Mouse (Mus musculus) midbrain, embryonic 12.5 days (tissue): Measurements from ENCODE around the gene Tcte1. TPM values are rescaled to one million over a fixed set of nuclear protein-coding genes. Genes with fewer than 3 reads are reported as not detected.

Experiments
- ATAC-seq: fragments of 200-750 bp; cut with Nextera tagmentation; 2 replicates; pipeline ENCODE4 v1.8.0; 2017; ENCODE audit warnings: low read depth, moderate TSS enrichment, moderate library complexity; ENCODE audit not compliant: low FRiP score
- H3K27ac ChIP-seq: fragments of 300-500 bp; sonication (generic); replicated peaks from 2 replicates; pipeline ENCODE4 v1.5.1; 2016; ENCODE audit warnings: mild to moderate bottlenecking
- H3K27me3 ChIP-seq: fragments of 300-500 bp; sonication (generic); 2 replicates; pipeline ENCODE4 v1.6.1; 2016; ENCODE audit warnings: mild to moderate bottlenecking
- H3K36me3 ChIP-seq: fragments of 300-500 bp; sonication (generic); 2 replicates; pipeline ENCODE4 v1.6.1; 2016
- H3K4me1 ChIP-seq: fragments of 300-500 bp; sonication (generic); 2 replicates; pipeline ENCODE4 v1.6.1; 2016
- H3K4me2 ChIP-seq: fragments of 300-500 bp; sonication (generic); replicated peaks from 2 replicates; pipeline ENCODE4 v1.6.1; 2016; ENCODE audit warnings: mild to moderate bottlenecking, moderate library complexity
- H3K4me3 ChIP-seq: fragments of 300-500 bp; sonication (generic); 2 replicates; pipeline ENCODE4 v1.5.1; 2016; ENCODE audit warnings: mild to moderate bottlenecking
- H3K9ac ChIP-seq: fragments of 300-500 bp; sonication (generic); replicated peaks from 2 replicates; pipeline ENCODE4 v1.6.1; 2016; ENCODE audit warnings: mild to moderate bottlenecking, moderate library complexity
- H3K9me3 ChIP-seq: fragments of 300-500 bp; sonication (generic); 2 replicates; pipeline ENCODE4 v1.6.1; 2016; ENCODE audit warnings: mild to moderate bottlenecking
- WGBS: fragments of 180-500 bp; shearing (Covaris S2); methylation state at CpG from one replicate; pipeline ENCODE4 v1.1.7; 2016; 5-methylcytosine and 5-hydroxymethylcytosine counted together
- polyA plus RNA-seq: library from polyadenylated mRNA; unstranded; fragments of >200 nt; fragmentation: Nextera tagmentation; extraction: Ambion mirVana; gene quantifications from 2 replicates; pipeline ENCODE4 v1.2.1, GENCODE M21; 2016

Gene Tcte1
- polyA plus RNA-seq, 1 experiment from 2014 or later: 1.8 TPM

GRCm38 (mm10) chr17:45572103-45573086 is 49.2 kb downstream of the Tcte1 start:
- peak overlapping the region; percentile 95 for H3K27ac ChIP-seq
- under 1% methylated on average over 57 of the region's 57 CpGs for WGBS
- peak overlapping the region; percentile 78 for H3K4me2 ChIP-seq
- H3K27me3 ChIP-seq: no peaks in the 10 kb centered on the region
- peak overlapping the region; percentile 99 for H3K4me3 ChIP-seq
- ATAC-seq: peak; percentile 61
- peaks cover 44% of the 10 kb centered on the region for H3K36me3 ChIP-seq
- no peaks in the 10 kb centered on the region for H3K9me3 ChIP-seq
- H3K9ac ChIP-seq: peak overlapping the region; percentile 99
- peaks cover 34% of the 10 kb centered on the region for H3K4me1 ChIP-seq

GRCm38 (mm10) chr17:45573087-45573779 is 50.0 kb downstream of the Tcte1 start, which contains the start of gene Hsp90ab1:
Gene Hsp90ab1 (minus strand): TSS chr17:45573271.
- H3K4me2 ChIP-seq: peak within 1 kb of the TSS; percentile 78
- peak within 1 kb of the TSS; percentile 95 for H3K27ac ChIP-seq
- H3K4me1 ChIP-seq: peaks cover 34% of the 10 kb centered on the region
- ATAC-seq: peak; percentile 86
- peak within 1 kb of the TSS; percentile 99 for H3K4me3 ChIP-seq
- under 1% methylated on average over 41 of the region's 41 CpGs for whole genome bisulfite sequencing
- H3K9me3 ChIP-seq: no peaks in the 10 kb centered on the region
- H3K27me3 ChIP-seq: no peaks in the 10 kb centered on the region
- H3K36me3 ChIP-seq: peaks cover 36% of the 10 kb centered on the region
- H3K9ac ChIP-seq: peak within 1 kb of the TSS; percentile 99

- WGBS: 0% methylated on average over 18 of the region's 18 CpGs
- no peaks in the 10 kb centered on the region for H3K9me3 ChIP-seq
- peaks cover 30% of the 10 kb centered on the region for H3K36me3 ChIP-seq
- H3K27me3 ChIP-seq: no peaks in the 10 kb centered on the region
- H3K4me3 ChIP-seq: peak overlapping the region; percentile 99
- H3K27ac ChIP-seq: peak overlapping the region; percentile 95
- peaks cover 29% of the 10 kb centered on the region for H3K4me1 ChIP-seq
- peak; percentile 59 for ATAC-seq
- H3K4me2 ChIP-seq: peak overlapping the region; percentile 78
- peak overlapping the region; percentile 99 for H3K9ac ChIP-seq
These were observed 50.5 kb downstream of the Tcte1 start for GRCm38 (mm10) chr17:45573780-45574123.

- peak overlapping the region; percentile 78 for H3K4me2 ChIP-seq
- peak; percentile 44 for ATAC-seq
- WGBS: 5% methylated on average over 17 of the region's 17 CpGs
These were observed 51.0 kb downstream of the Tcte1 start for GRCm38 (mm10) chr17:45574129-45574761.

GRCm38 (mm10) chr17:45575123-45575897 is 52.1 kb downstream of the Tcte1 start:
- Histone ChIP-seq H3K27me3 (no peaks in the 10 kb centered on the region), H3K27ac (peak overlapping the region; percentile 95; the same call in 1 of the 2 replicates), H3K9ac (peak overlapping the region; percentile 99; the same call in 1 of the 2 replicates), H3K4me3 (no peak overlapping the region), H3K36me3 (peaks cover 15% of the 10 kb centered on the region), H3K4me1 (peaks cover 25% of the 10 kb centered on the region), H3K9me3 (no peaks in the 10 kb centered on the region), H3K4me2 (no peak overlapping the region)
- ATAC-seq: no peak
- 94% methylated on average over 8 of the region's 8 CpGs for WGBS

More at GRCm38 (mm10) chr17:45574129-45574761, 51.0 kb downstream of the Tcte1 start:
- peaks cover 25% of the 10 kb centered on the region for H3K4me1 ChIP-seq
- peak overlapping the region; percentile 99 for H3K4me3 ChIP-seq
- no peaks in the 10 kb centered on the region for H3K27me3 ChIP-seq
- no peaks in the 10 kb centered on the region for H3K9me3 ChIP-seq
- H3K9ac ChIP-seq: peak overlapping the region; percentile 99
- peaks cover 25% of the 10 kb centered on the region for H3K36me3 ChIP-seq
- peak overlapping the region; percentile 95 for H3K27ac ChIP-seq

GRCm38 (mm10) chr17:45578242-45578641 is 55.0 kb downstream of the Tcte1 start:
- Histone ChIP-seq H3K27me3 (no peaks in the 10 kb centered on the region), H3K4me3 (no peak overlapping the region)
- 70% methylated on average over 5 of the region's 5 CpGs for WGBS

GRCm38 (mm10) chr17:45578843-45579242 is 55.6 kb downstream of the Tcte1 start:
- ATAC-seq: no peak
- no peaks in the 10 kb centered on the region for H3K27me3 ChIP-seq
- no peak overlapping the region for H3K27ac ChIP-seq
- 65% methylated on average over 7 of the region's 7 CpGs for WGBS
- peaks cover 17% of the 10 kb centered on the region for H3K4me1 ChIP-seq
- no peak overlapping the region for H3K4me2 ChIP-seq
- no peak overlapping the region for H3K9ac ChIP-seq
- H3K4me3 ChIP-seq: no peak overlapping the region
- no peaks in the 10 kb centered on the region for H3K9me3 ChIP-seq
- no peaks in the 10 kb centered on the region for H3K36me3 ChIP-seq

More at GRCm38 (mm10) chr17:45578242-45578641, 55.0 kb downstream of the Tcte1 start:
- Histone ChIP-seq H3K9ac (no peak overlapping the region), H3K36me3 (no peaks in the 10 kb centered on the region), H3K9me3 (no peaks in the 10 kb centered on the region), H3K4me1 (peaks cover 17% of the 10 kb centered on the region), H3K4me2 (no peak overlapping the region), H3K27ac (no peak overlapping the region)
- ATAC-seq: no peak

- H3K27ac ChIP-seq: no peak overlapping the region
- no peak for ATAC-seq
- peaks cover 17% of the 10 kb centered on the region for H3K4me1 ChIP-seq
- H3K9me3 ChIP-seq: no peaks in the 10 kb centered on the region
- WGBS: 93% methylated on average over 4 of the region's 4 CpGs
- no peaks in the 10 kb centered on the region for H3K27me3 ChIP-seq
- H3K36me3 ChIP-seq: no peaks in the 10 kb centered on the region
- no peak overlapping the region for H3K4me3 ChIP-seq
- H3K4me2 ChIP-seq: no peak overlapping the region
- 0 out of 2 replicates have a peak overlapping the region, but pooled peaks have one; percentile 15 for H3K9ac ChIP-seq
These were observed 56.3 kb downstream of the Tcte1 start for GRCm38 (mm10) chr17:45579554-45579953.

GRCm38 (mm10) chr17:45580958-45581477 is 57.8 kb downstream of the Tcte1 start:
- Histone ChIP-seq H3K27ac (no peak overlapping the region), H3K9ac (no peak overlapping the region), H3K36me3 (no peaks in the 10 kb centered on the region), H3K4me1 (peaks cover 20% of the 10 kb centered on the region), H3K4me2 (no peak overlapping the region), H3K4me3 (no peak overlapping the region), H3K27me3 (no peaks in the 10 kb centered on the region), H3K9me3 (no peaks in the 10 kb centered on the region)
- ATAC-seq: no peak
- 44% methylated on average over 12 of the region's 12 CpGs for WGBS

GRCm38 (mm10) chr17:45581567-45581983 is 58.3 kb downstream of the Tcte1 start:
- Histone ChIP-seq H3K4me2 (no peak overlapping the region), H3K36me3 (no peaks in the 10 kb centered on the region), H3K4me1 (peaks cover 20% of the 10 kb centered on the region), H3K4me3 (no peak overlapping the region), H3K27me3 (no peaks in the 10 kb centered on the region), H3K9me3 (no peaks in the 10 kb centered on the region), H3K9ac (no peak overlapping the region), H3K27ac (no peak overlapping the region)
- no peak for ATAC-seq
- 17% methylated on average over 2 of the region's 2 CpGs for WGBS

GRCm38 (mm10) chr17:45582188-45582587 is 59.0 kb downstream of the Tcte1 start:
- Histone ChIP-seq H3K9me3 (no peaks in the 10 kb centered on the region), H3K27ac (no peak overlapping the region), H3K27me3 (no peaks in the 10 kb centered on the region), H3K36me3 (0 out of 2 replicates have a peak, but pooled peaks cover 4% of the 10 kb centered on the region), H3K4me3 (no peak overlapping the region), H3K9ac (no peak overlapping the region), H3K4me2 (no peak overlapping the region), H3K4me1 (peaks cover 20% of the 10 kb centered on the region)
- ATAC-seq: no peak
- WGBS: 96% methylated on average over 6 of the region's 6 CpGs
